Mouse (Mus musculus) kidney, postnatal 0 days (tissue): Measurements from ENCODE around the gene Comtd1. TPM values are rescaled to one million over a fixed set of nuclear protein-coding genes. Genes with fewer than 3 reads are reported as not detected.
A peak's percentile ranks its signal among the peaks of the same experiment; 100 is the strongest.

ENCODE experiments used
- ATAC-seq: fragments of 200-750 bp; cut with Nextera tagmentation; replicated peaks from 2 replicates; pipeline ENCODE4 v1.8.0; 2017; ENCODE audit warnings: low read depth, moderate number of reproducible peaks, moderate TSS enrichment, moderate library complexity; ENCODE audit not compliant: low FRiP score
- DNase-seq: peaks from one replicate; pipeline ENCODE4 v3.0.0-alpha.2; 2016; ENCODE audit warnings: low spot score
- H3K27ac ChIP-seq: fragments of 300-500 bp; sonication (generic); 2 replicates; pipeline ENCODE4 v1.5.1; 2014; ENCODE audit warnings: mild to moderate bottlenecking
- H3K27me3 ChIP-seq: fragments of 300-500 bp; sonication (generic); 2 replicates; pipeline ENCODE4 v1.6.1; 2014; ENCODE audit warnings: low read length, mixed read lengths; ENCODE audit not compliant: insufficient read depth
- H3K36me3 ChIP-seq: fragments of 300-500 bp; sonication (generic); 2 replicates; pipeline ENCODE4 v1.6.1; 2014; ENCODE audit warnings: low read length, mixed read lengths; ENCODE audit not compliant: insufficient read depth
- H3K4me1 ChIP-seq: fragments of 300-500 bp; sonication (generic); replicated peaks from 2 replicates; pipeline ENCODE4 v1.6.1; 2014; ENCODE audit warnings: antibody characterized with exemption, low read length, mixed read lengths; ENCODE audit not compliant: insufficient read depth
- H3K4me2 ChIP-seq: fragments of 300-500 bp; sonication (generic); 2 replicates; pipeline ENCODE4 v1.6.1; 2014; ENCODE audit warnings: mild to moderate bottlenecking, low read length, moderate library complexity, mixed read lengths
- H3K4me3 ChIP-seq: fragments of 300-500 bp; sonication (generic); replicated peaks from 2 replicates; pipeline ENCODE4 v1.5.1; 2014; ENCODE audit warnings: low read depth, low read length
- H3K9ac ChIP-seq: fragments of 300-500 bp; sonication (generic); 2 replicates; pipeline ENCODE4 v1.6.1; 2014; ENCODE audit warnings: low read depth, low read length
- H3K9me3 ChIP-seq: fragments of 300-500 bp; sonication (generic); replicated peaks from 2 replicates; pipeline ENCODE4 v1.6.1; 2016; ENCODE audit warnings: low read length, inconsistent platforms, mixed read lengths
- CTCF ChIP-seq: IDR thresholded peaks from 2 replicates; pipeline ENCODE4 v1.5.1; 2016; ENCODE audit warnings: antibody characterized with exemption, low read depth, mild to moderate bottlenecking, moderate library complexity
- WGBS: fragments of 180-500 bp; shearing (Covaris S2); extraction: QIAGEN DNeasy Blood & Tissue Kit; methylation state at CpG from one replicate; pipeline ENCODE4 v1.1.7; 2014; 5-methylcytosine and 5-hydroxymethylcytosine counted together
- polyA plus RNA-seq: library from polyadenylated mRNA; unstranded; fragments of >200 nt; fragmentation: Nextera tagmentation; extraction: Ambion mirVana; gene quantifications from 2 replicates; pipeline ENCODE4 v1.2.1, GENCODE M21; 2015

Comtd1 gene
- polyA plus RNA-seq, 1 experiment from 2014 or later, result 36.7 TPM

DNA sequence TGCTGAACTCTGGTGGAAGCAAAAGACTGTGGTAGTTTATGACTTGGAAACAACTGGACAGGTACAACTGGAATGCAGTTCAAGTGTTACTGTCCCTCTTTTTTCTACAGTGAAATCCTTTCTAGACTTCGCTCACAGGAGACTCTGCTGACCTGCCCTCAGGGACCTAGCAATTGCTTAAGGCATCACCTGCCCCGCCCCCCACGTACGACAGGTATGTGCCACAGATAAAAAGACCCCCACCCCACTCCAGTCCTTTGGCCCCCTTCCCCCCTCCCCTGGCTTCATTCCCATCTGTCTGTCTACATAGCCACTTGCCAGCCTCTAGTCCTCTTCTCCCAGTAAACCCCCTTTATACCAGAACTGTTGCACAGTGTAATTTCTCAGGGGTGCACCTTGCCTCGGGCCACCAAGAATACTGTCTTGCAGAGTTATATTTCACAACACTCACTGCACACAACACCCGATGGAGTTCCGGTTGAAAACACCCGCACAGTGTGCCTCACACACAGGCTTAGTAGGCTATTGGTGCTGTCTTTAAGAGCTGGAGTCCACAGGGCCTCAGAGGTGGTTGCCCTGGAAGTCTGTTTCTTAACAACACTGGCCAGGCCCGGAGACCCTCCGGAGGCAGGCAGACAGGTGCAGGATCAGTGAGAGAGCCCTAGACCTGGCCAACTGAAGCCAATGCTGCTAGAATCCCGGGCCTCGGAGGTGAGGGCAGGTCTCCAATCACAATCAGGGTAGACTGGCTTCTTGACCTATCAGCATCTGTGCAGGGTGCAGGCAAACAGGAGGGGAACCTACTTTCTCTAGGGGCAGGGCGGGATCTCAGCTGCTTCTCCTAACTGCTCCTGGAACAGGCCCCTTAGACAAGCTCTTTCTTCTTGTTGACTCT lies 994 bp upstream of the Comtd1 start:
- Histone ChIP-seq H3K9ac (no peak overlapping the region), H3K9me3 (no peaks in the 10 kb centered on the region), H3K36me3 (peaks cover 15% of the 10 kb centered on the region), H3K4me1 (peaks cover 16% of the 10 kb centered on the region; the same call in 1 of the 2 replicates), H3K27ac (no peak overlapping the region), H3K4me3 (no peak overlapping the region), H3K27me3 (no peaks in the 10 kb centered on the region), H3K4me2 (no peak overlapping the region)
- no peak for ATAC-seq
- TF ChIP-seq CTCF, result no peak
- WGBS, result 87% methylated on average over 13 of the region's 13 CpGs
- DNase-seq, result no peak

GRCm38 (mm10) chr14:21847381-21848165 lies 1.2 kb downstream of the Comtd1 start:
- Histone ChIP-seq H3K9me3 (no peaks in the 10 kb centered on the region), H3K27me3 (no peaks in the 10 kb centered on the region), H3K4me1 (peaks cover 13% of the 10 kb centered on the region; the same call in 1 of the 2 replicates), H3K4me3 (peak overlapping the region; percentile 52), H3K27ac (peak overlapping the region; percentile 71), H3K36me3 (peaks cover 33% of the 10 kb centered on the region), H3K4me2 (peak overlapping the region; percentile 99), H3K9ac (peak overlapping the region; percentile 66)
- DNase-seq (peak; percentile 86), ATAC-seq (peak; percentile 29)
- peak; percentile 1; the same call in 1 of the 2 replicates for TF ChIP-seq CTCF
- under 1% methylated on average over 50 of the region's 50 CpGs for WGBS

DNA sequence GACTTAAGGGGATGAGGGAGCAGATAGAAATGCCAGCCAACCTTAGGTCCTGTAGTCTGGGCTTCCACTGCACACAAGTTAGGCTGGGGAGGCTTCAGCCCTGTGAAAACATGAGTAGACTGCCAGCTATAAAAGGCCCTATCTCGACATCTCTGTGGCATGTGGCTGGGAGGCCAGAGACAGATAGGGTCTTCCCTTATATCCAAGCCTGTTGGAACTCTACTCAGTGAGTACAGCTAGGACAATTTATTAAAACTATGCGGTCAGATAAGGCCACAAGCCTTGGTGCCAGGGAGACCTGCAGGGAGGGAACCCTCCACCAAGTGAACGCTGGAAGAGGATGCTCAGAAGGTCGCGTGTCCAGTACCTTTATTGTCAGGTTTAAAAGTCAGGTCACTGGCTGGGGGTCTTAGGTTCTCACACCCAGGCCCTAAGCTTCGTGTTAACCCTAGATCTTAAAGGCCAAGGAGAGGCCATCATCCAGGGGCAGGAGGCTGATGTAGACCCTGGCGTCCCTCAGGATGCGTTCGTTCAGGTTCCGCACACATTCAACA lies 1.9 kb downstream of the Comtd1 start:
- no peak for TF ChIP-seq CTCF
- H3K36me3 ChIP-seq, result peaks cover 39% of the 10 kb centered on the region
- no peak for ATAC-seq
- H3K9ac ChIP-seq, result 0 out of 2 replicates have a peak overlapping the region, but pooled peaks have one; percentile 66
- no peak for DNase-seq
- no peaks in the 10 kb centered on the region for H3K27me3 ChIP-seq
- peak overlapping the region; percentile 52; the same call in 1 of the 2 replicates for H3K4me3 ChIP-seq
- H3K27ac ChIP-seq, result peak overlapping the region; percentile 71; the same call in 1 of the 2 replicates
- H3K9me3 ChIP-seq, result no peaks in the 10 kb centered on the region
- WGBS, result 22% methylated on average over 10 of the region's 10 CpGs
- peaks cover 13% of the 10 kb centered on the region; the same call in 1 of the 2 replicates for H3K4me1 ChIP-seq
- peak overlapping the region; percentile 99 for H3K4me2 ChIP-seq

DNA sequence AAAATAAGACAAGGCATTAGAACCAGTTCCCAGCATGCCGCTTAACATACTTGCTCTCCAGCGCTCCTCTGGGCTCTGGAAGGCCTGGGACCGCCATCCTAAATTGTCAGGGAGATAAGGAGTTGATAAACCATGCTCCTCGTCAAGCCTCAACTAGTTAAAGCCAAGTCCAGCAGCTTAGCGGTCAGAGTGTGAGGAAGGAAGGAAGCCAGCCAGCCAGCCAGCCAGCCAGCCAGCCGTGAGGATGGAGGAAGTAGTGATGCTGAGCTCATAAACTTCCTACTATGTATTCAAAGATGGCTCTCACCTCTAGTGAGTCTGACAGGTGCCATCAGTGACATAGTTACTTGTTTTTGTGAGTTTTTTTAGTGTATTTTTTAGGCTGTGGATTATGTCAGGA lies 5.5 kb downstream of the Comtd1 start:
- ATAC-seq, result no peak
- WGBS, result 72% methylated on average over 6 of the region's 6 CpGs
- TF ChIP-seq CTCF, result no peak
- DNase-seq, result no peak
- H3K9me3 ChIP-seq, result no peaks in the 10 kb centered on the region
- no peaks in the 10 kb centered on the region for H3K27me3 ChIP-seq
- peaks cover 65% of the 10 kb centered on the region for H3K36me3 ChIP-seq
- no peak overlapping the region for H3K27ac ChIP-seq
- no peak overlapping the region for H3K4me2 ChIP-seq
- no peak overlapping the region for H3K9ac ChIP-seq
- H3K4me3 ChIP-seq, result no peak overlapping the region
- peaks cover 11% of the 10 kb centered on the region; the same call in 1 of the 2 replicates for H3K4me1 ChIP-seq

- WGBS, result 92% methylated on average over 5 of the region's 5 CpGs
- H3K4me3 ChIP-seq, result no peak overlapping the region
- H3K9ac ChIP-seq, result no peak overlapping the region
- H3K4me2 ChIP-seq, result no peak overlapping the region
- H3K9me3 ChIP-seq, result no peaks in the 10 kb centered on the region
- DNase-seq (no peak), ATAC-seq (no peak)
- TF ChIP-seq CTCF, result peak; percentile 48
- no peaks in the 10 kb centered on the region for H3K27me3 ChIP-seq
- H3K4me1 ChIP-seq, result 0 out of 2 replicates have a peak, but pooled peaks cover 1% of the 10 kb centered on the region
- peaks cover 77% of the 10 kb centered on the region for H3K36me3 ChIP-seq
- no peak overlapping the region for H3K27ac ChIP-seq
Observed at GRCm38 (mm10) chr14:21841819-21842592, 6.8 kb downstream of the Comtd1 start.
